Mouse (Mus musculus) MEL (cell line): ENCODE measurements around the gene R3hcc1l. TPM values are rescaled to one million over a fixed set of nuclear protein-coding genes. Genes with fewer than 3 reads are reported as not detected.

Experiments
- DNase-seq: peaks from one replicate; pipeline ENCODE4 v3.0.0; 2011; ENCODE audit warnings: low read depth, low spot score
- H3K27ac ChIP-seq: 2 replicates; pipeline ENCODE4 v1.5.1; 2012; ENCODE audit warnings: low read depth, mild to moderate bottlenecking, control low read depth, low read length, moderate library complexity; ENCODE audit not compliant: control insufficient read depth
- H3K27me3 ChIP-seq, 2 experiments: fragments of 150-350 bp in 1 of 2; sonication (generic) in 1 of 2; 2 replicates each; pipeline ENCODE4 v1.6.1; 2012; ENCODE audit warnings: low read length in 2 of 2, mild to moderate bottlenecking in 2 of 2, improper control_type of control experiment in 1 of 2, moderate library complexity in 1 of 2; ENCODE audit not compliant: insufficient read depth in 2 of 2, control insufficient read depth in 1 of 2
- H3K36me3 ChIP-seq, 2 experiments: 2 replicates each; pipeline ENCODE4 v1.6.1; 2012 to 2014; ENCODE audit warnings: low read length in 2 of 2, improper control_type of control experiment in 1 of 2, inconsistent platforms in 1 of 2, mild to moderate bottlenecking in 1 of 2; ENCODE audit not compliant: insufficient read depth in 2 of 2, control insufficient read depth in 1 of 2
- H3K4me1 ChIP-seq, 2 experiments: fragments of 150-350 bp in 1 of 2; sonication (generic) in 1 of 2; 2 replicates each; pipeline ENCODE4 v1.6.1; 2012; ENCODE audit warnings: low read length in 2 of 2, improper control_type of control experiment in 1 of 2, mild to moderate bottlenecking in 1 of 2; ENCODE audit not compliant: insufficient read depth in 2 of 2, control insufficient read depth in 1 of 2
- H3K4me3 ChIP-seq, 2 experiments: fragments of 150-350 bp in 1 of 2; sonication (generic) in 1 of 2; 2 replicates each; pipeline ENCODE4 v1.5.1; 2012; ENCODE audit warnings: low read depth in 2 of 2, low read length in 2 of 2, mild to moderate bottlenecking in 2 of 2, moderate library complexity in 2 of 2, control low read depth in 1 of 2, improper control_type of control experiment in 1 of 2; ENCODE audit not compliant: control insufficient read depth in 1 of 2, insufficient read depth in 1 of 2
- H3K79me2 ChIP-seq: 2 replicates; pipeline ENCODE4 v1.6.1; 2012; ENCODE audit warnings: mild to moderate bottlenecking, low read length, moderate library complexity; ENCODE audit not compliant: control insufficient read depth, poor library complexity, insufficient read depth
- H3K9ac ChIP-seq: 2 replicates; pipeline ENCODE4 v1.6.1; 2012; ENCODE audit warnings: low read depth, mild to moderate bottlenecking, control low read depth, low read length, moderate library complexity; ENCODE audit not compliant: control insufficient read depth, poor library complexity, severe bottlenecking
- H3K9me3 ChIP-seq: fragments of 150-350 bp; sonication (generic); replicated peaks from 2 replicates; pipeline ENCODE4 v1.6.1; 2012; ENCODE audit warnings: mild to moderate bottlenecking, low read length, improper control_type of control experiment, moderate library complexity; ENCODE audit not compliant: insufficient read depth
- ELF1 ChIP-seq: IDR thresholded peaks from 2 replicates; pipeline ENCODE4 v1.6.1; 2014; ENCODE audit warnings: low read depth, mild to moderate bottlenecking, inconsistent platforms, low read length, improper control_type of control experiment, moderate library complexity
- ETS1 ChIP-seq: IDR thresholded peaks from 2 replicates; pipeline ENCODE4 v1.6.1; 2012; ENCODE audit warnings: low read depth, mild to moderate bottlenecking, inconsistent platforms, low read length, improper control_type of control experiment, moderate library complexity
- HCFC1 ChIP-seq: IDR thresholded peaks from 2 replicates; pipeline ENCODE4 v1.6.1; 2012; ENCODE audit warnings: low read depth, mild to moderate bottlenecking, inconsistent platforms, low read length, improper control_type of control experiment, moderate library complexity
- JUND ChIP-seq: IDR thresholded peaks from 2 replicates; pipeline ENCODE4 v1.6.1; 2011; ENCODE audit warnings: low read depth, mild to moderate bottlenecking, improper control_type of control experiment, low read length
- MAX ChIP-seq: IDR thresholded peaks from 2 replicates; pipeline ENCODE4 v1.6.1; 2011; ENCODE audit warnings: low read length, improper control_type of control experiment
- MXI1 ChIP-seq: IDR thresholded peaks from 2 replicates; pipeline ENCODE4 v1.6.1; 2011; ENCODE audit warnings: mild to moderate bottlenecking, low read depth, low read length, improper control_type of control experiment
- MYB ChIP-seq: IDR thresholded peaks from 2 replicates; pipeline ENCODE4 v1.6.1; 2011; ENCODE audit warnings: mild to moderate bottlenecking, low read depth, low read length, improper control_type of control experiment
- NRF1 ChIP-seq: IDR thresholded peaks from 2 replicates; pipeline ENCODE4 v1.6.1; 2014; ENCODE audit warnings: low read depth, mild to moderate bottlenecking, inconsistent platforms, low read length, improper control_type of control experiment, moderate library complexity; ENCODE audit not compliant: poor library complexity, insufficient read depth, severe bottlenecking
- POLR2AphosphoS5 ChIP-seq: IDR thresholded peaks from 2 replicates; pipeline ENCODE4 v1.6.1; 2012; ENCODE audit warnings: low read depth, borderline replicate concordance, mild to moderate bottlenecking, inconsistent platforms, low read length, moderate library complexity, mixed read lengths
- TAL1 ChIP-seq: IDR thresholded peaks from 2 replicates; pipeline ENCODE4 v1.6.1; 2012; ENCODE audit warnings: mild to moderate bottlenecking, inconsistent platforms, low read length, moderate library complexity, mixed read lengths
- USF2 ChIP-seq, 2 experiments: IDR thresholded peaks; 2 replicates each; pipeline ENCODE4 v1.6.1; 2011 to 2012; ENCODE audit warnings: improper control_type of control experiment in 2 of 2, low read length in 2 of 2, borderline replicate concordance in 1 of 2, inconsistent platforms in 1 of 2, low read depth in 1 of 2, mild to moderate bottlenecking in 1 of 2; ENCODE audit not compliant: insufficient read depth in 1 of 2
- ZMIZ1 ChIP-seq: IDR thresholded peaks from 2 replicates; pipeline ENCODE4 v1.6.1; 2012; ENCODE audit warnings: low read depth, mild to moderate bottlenecking, inconsistent platforms, low read length, improper control_type of control experiment, moderate library complexity
- ZNF384 ChIP-seq: IDR thresholded peaks from 2 replicates; pipeline ENCODE4 v1.6.1; 2012; ENCODE audit warnings: low read depth, mild to moderate bottlenecking, inconsistent platforms, low read length, improper control_type of control experiment
- polyA plus RNA-seq, 2 experiments: library from polyadenylated mRNA; stranded (reverse) in 1 of 2; unstranded in 1 of 2; fragments of >175 nt in 1 of 2; fragments of >200 nt in 1 of 2; gene quantifications; 2 replicates each; pipeline versions ENCODE4 v1.2.1 to v1.2.4; 2012; ENCODE audit warnings: low replicate concordance in 2 of 2, low read depth in 1 of 2; ENCODE audit not compliant: insufficient read length in 2 of 2, insufficient read depth in 1 of 2, missing spikeins in 1 of 2
- total RNA-seq: library from RNA; depleted of rRNA; stranded (reverse); fragments of 300-350 nt; gene quantifications from 2 replicates; pipeline ENCODE4 v1.2.3, GENCODE M21; 2012

R3hcc1l gene
- total and polyA plus RNA-seq, 3 experiments = 14.8 to 119 (median 21.5) TPM

DNA sequence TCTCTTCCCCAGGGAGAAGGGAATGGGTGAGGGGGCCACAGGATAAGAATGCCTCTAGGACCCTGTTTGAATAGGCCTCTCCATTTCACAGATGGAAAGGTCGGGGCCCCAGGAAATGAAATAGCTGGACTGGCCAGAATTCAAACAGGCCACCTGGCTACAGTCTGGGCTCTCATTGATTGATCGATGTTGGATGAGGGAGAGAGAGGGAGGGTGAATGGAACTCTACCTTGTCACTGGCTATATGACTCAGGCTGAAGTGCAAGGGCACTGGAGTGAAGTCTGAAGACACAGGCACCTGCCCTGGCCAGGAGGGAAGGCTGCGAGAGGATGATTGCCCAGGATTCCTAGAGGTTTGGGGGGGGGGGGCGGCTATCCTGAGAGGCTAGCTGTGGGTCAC lies 93.2 kb downstream of the R3hcc1l start:
- no peak overlapping the region for H3K27ac ChIP-seq
- H3K9me3 ChIP-seq = no peaks in the 10 kb centered on the region
- no peak overlapping the region for H3K4me3 ChIP-seq
- no peaks in the 10 kb centered on the region for H3K4me1 ChIP-seq
- H3K79me2 ChIP-seq = no peaks in the 10 kb centered on the region
- TF ChIP-seq POLR2AphosphoS5 = no peak
- TF ChIP-seq MAX = no peak
- TF ChIP-seq NRF1 = no peak
- no peaks in the 10 kb centered on the region for H3K36me3 ChIP-seq
- H3K9ac ChIP-seq = no peak overlapping the region
- peaks cover 0 to 2% of the 10 kb centered on the region in 2 experiments; a peak in 1 of 4 replicates for H3K27me3 ChIP-seq
- no peak for DNase-seq

DNA sequence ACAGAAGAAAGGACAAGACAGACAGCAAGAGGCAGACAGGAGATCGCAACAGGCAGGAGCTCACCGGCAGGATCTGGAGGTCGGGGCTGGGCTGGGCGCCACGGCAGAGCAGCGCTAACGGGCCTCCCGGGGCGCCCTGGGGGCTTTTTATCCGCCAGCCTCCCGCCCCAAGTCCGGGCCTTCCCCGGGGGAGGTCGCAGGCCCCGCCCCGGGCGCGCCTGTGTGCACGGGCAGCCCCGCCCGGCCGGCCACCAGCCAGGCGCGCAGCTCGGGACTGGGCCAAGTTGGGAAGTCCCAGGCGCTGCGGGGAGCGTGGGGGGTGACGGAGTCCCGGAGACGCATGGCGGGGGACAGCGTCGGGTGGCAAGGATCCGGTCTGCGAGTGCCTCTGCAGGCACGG lies 94.1 kb downstream of the R3hcc1l start, which contains the start of gene Loxl4:
TSS of gene Loxl4 (minus strand) at position 160 of the 400 bp plus-strand sequence.
- no peak within 1 kb of the TSS for H3K9ac ChIP-seq
- H3K4me3 ChIP-seq = no peak within 1 kb of the TSS
- H3K27me3 ChIP-seq = no peaks in the 10 kb centered on the region
- H3K9me3 ChIP-seq = no peaks in the 10 kb centered on the region
- no peaks in the 10 kb centered on the region for H3K36me3 ChIP-seq
- TF ChIP-seq USF2 (IDR thresholded peaks at IDR 0.05; ENCODE audit: borderline replicate concordance in 1 of 2, insufficient read depth in 1 of 2, low read depth in 1 of 2, low read length in 2 of 2) (no peak), NRF1 (no peak), TAL1 (no peak)
- DNase-seq = no peak
- no peak within 1 kb of the TSS for H3K27ac ChIP-seq
- H3K79me2 ChIP-seq = no peaks in the 10 kb centered on the region
- no peaks in the 10 kb centered on the region for H3K4me1 ChIP-seq

DNA sequence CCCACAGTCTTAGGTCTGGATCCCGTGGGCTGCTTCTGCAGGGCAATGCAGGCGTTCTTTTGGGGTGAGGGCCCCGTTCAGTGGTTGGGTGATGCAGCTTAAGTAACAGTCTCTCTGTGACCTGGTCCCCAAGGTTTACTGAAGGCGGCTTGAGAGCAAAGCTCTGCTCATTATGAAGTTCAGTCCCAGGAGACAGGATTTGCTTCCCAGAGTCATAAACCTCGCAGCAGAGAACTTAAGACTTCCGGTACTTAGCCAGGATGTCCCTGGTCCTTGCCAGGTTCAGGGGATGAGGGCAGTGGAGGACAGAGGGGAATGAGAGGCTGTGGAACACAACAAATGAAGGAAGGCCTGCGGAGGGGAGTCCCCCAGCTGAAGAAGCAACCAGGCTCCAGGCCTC lies 94.6 kb downstream of the R3hcc1l start:
- Histone ChIP-seq H3K4me1 (no peaks in the 10 kb centered on the region), H3K9me3 (no peaks in the 10 kb centered on the region), H3K27ac (no peak overlapping the region), H3K36me3 (no peaks in the 10 kb centered on the region), H3K9ac (no peak overlapping the region), H3K27me3 (no peaks in the 10 kb centered on the region), H3K4me3 (no peak overlapping the region), H3K79me2 (no peaks in the 10 kb centered on the region)
- no peak for TF ChIP-seq ZMIZ1
- no peak for TF ChIP-seq JUND
- TF ChIP-seq ZNF384 = no peak
- TF ChIP-seq ETS1 = no peak
- no peak for TF ChIP-seq HCFC1
- no peak for TF ChIP-seq POLR2AphosphoS5
- no peak for TF ChIP-seq ELF1
- TF ChIP-seq MYB = no peak
- no peak for TF ChIP-seq TAL1
- TF ChIP-seq MXI1 = no peak
- no peak for DNase-seq
